Comparison of ENCODE assay signal across 24 mouse cellular contexts in genomic region chr2:48420791-48421190, GRCm38 (mm10).
"Had no signal": no experiment of that assay in that cellular context is flagged by ENCODE, and none has a peak within 500 bp of the region (broad histone marks: within the 10 kb centered on the region; RNA-seq: fewer than 3 reads in every experiment).

No protein-coding gene starts in this region.

- H3K27ac ChIP-seq: heart, adult 2 months; heart, embryonic 13.5 days; heart, embryonic 15.5 days; hindbrain, embryonic 13.5 days; hindbrain, embryonic 15.5 days; hindbrain, postnatal 0 days; kidney, embryonic 15.5 days; kidney, postnatal 0 days; layer of hippocampus, adult 2 months; left cerebral cortex, adult 2 months; limb, embryonic 10.5 days; limb, embryonic 12.5 days; liver, embryonic 13.5 days had no signal

- H3K4me3 ChIP-seq: heart, adult 2 months; heart, embryonic 13.5 days; heart, embryonic 15.5 days; hindbrain, embryonic 13.5 days; hindbrain, embryonic 15.5 days; kidney, embryonic 15.5 days; layer of hippocampus, adult 2 months; left cerebral cortex, adult 2 months; limb, embryonic 10.5 days; limb, embryonic 12.5 days; liver, embryonic 13.5 days had no signal

- DNase-seq: gastrocnemius, postnatal 14 days; gastrocnemius, postnatal 36 days; heart, adult 11 months; heart, adult 2 months; heart, postnatal 14 days; heart, postnatal 36 days; kidney, adult 11 months; kidney, adult 2 months; kidney, adult 9 months; kidney, postnatal 14 days; kidney, postnatal 36 days; liver; liver, embryonic 13.5 days had no signal
